Mouse (Mus musculus) hindbrain, postnatal 0 days (tissue): Measurements from ENCODE around the gene Col13a1. TPM values are rescaled to one million over a fixed set of nuclear protein-coding genes. Genes with fewer than 3 reads are reported as not detected.

Experiments used
- ATAC-seq: fragments of 200-750 bp; cut with Nextera tagmentation; 2 replicates; pipeline ENCODE4 v1.8.0; 2017; ENCODE audit warnings: mild to moderate bottlenecking, moderate TSS enrichment, moderate library complexity
- DNase-seq: peaks from one replicate; pipeline ENCODE4 v3.0.0-alpha.2; 2015; ENCODE audit warnings: low spot score
- H3K27ac ChIP-seq: fragments of 300-500 bp; sonication (generic); 2 replicates; pipeline ENCODE4 v1.5.1; 2014; ENCODE audit warnings: mild to moderate bottlenecking
- H3K27me3 ChIP-seq: fragments of 300-500 bp; sonication (generic); 2 replicates; pipeline ENCODE4 v1.6.1; 2014; ENCODE audit warnings: low read length, mixed read lengths; ENCODE audit not compliant: insufficient read depth
- H3K36me3 ChIP-seq: fragments of 300-500 bp; sonication (generic); 2 replicates; pipeline ENCODE4 v1.6.1; 2014; ENCODE audit warnings: low read length, mixed read lengths; ENCODE audit not compliant: insufficient read depth
- H3K4me1 ChIP-seq: fragments of 300-500 bp; sonication (generic); 2 replicates; pipeline ENCODE4 v1.6.1; 2014; ENCODE audit warnings: antibody characterized with exemption, low read length, mixed read lengths; ENCODE audit not compliant: insufficient read depth
- H3K4me2 ChIP-seq: fragments of 300-500 bp; sonication (generic); 2 replicates; pipeline ENCODE4 v1.6.1; 2014; ENCODE audit warnings: low read depth, mild to moderate bottlenecking, low read length, moderate library complexity, mixed read lengths
- H3K4me3 ChIP-seq: fragments of 300-500 bp; sonication (generic); 2 replicates; pipeline ENCODE4 v1.5.1; 2014; ENCODE audit warnings: low read length
- H3K9ac ChIP-seq: fragments of 300-500 bp; sonication (generic); replicated peaks from 2 replicates; pipeline ENCODE4 v1.6.1; 2014; ENCODE audit warnings: mild to moderate bottlenecking, low read length, moderate library complexity, mixed read lengths
- H3K9me3 ChIP-seq: fragments of 300-500 bp; sonication (generic); 2 replicates; pipeline ENCODE4 v1.6.1; 2016; ENCODE audit warnings: low read length, mixed read lengths
- CTCF ChIP-seq: IDR thresholded peaks from 2 replicates; pipeline ENCODE4 v1.5.1; 2016; ENCODE audit warnings: antibody characterized with exemption, control low read depth, low read depth
- WGBS: fragments of 180-500 bp; shearing (Covaris S2); extraction: QIAGEN DNeasy Blood & Tissue Kit; methylation state at CpG from one replicate; pipeline ENCODE4 v1.1.7; 2014; 5-methylcytosine and 5-hydroxymethylcytosine counted together
- polyA plus RNA-seq: library from polyadenylated mRNA; unstranded; fragments of >200 nt; fragmentation: Nextera tagmentation; extraction: Ambion mirVana; gene quantifications from 2 replicates; pipeline ENCODE4 v1.2.1, GENCODE M21; 2015
- total RNA-seq: library from RNA; depleted of rRNA; stranded (reverse); fragments of >200 nt; gene quantifications from 2 replicates; pipeline ENCODE4 v1.2.3, GENCODE M21; 2014

The Col13a1 gene
- total and polyA plus RNA-seq, 2 experiments from 2014 or later: 1.6 to 4.2 TPM

DNA sequence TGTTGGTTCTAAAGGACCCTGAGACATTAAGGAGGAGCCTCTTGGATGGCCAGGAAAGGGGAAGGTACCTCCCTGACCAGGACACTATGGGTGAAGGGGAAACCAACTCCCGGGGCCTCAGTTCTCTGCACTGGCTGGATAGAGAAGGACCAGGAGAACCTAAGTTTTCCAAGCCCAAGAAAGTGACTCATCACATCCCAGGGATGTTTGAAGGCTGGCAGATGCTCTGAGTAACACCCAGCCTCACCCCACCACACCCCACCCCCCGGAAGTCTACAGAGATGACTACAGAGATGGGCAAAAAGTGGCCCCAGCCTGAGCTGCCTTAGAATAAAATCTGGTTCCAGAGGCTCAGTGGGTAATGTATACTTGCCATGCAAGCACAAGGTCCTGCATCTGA lies 34.5 kb downstream of the Col13a1 start:
- Histone ChIP-seq H3K4me2 (no peak overlapping the region), H3K9me3 (no peaks in the 10 kb centered on the region), H3K27me3 (no peaks in the 10 kb centered on the region), H3K9ac (no peak overlapping the region), H3K36me3 (no peaks in the 10 kb centered on the region), H3K27ac (no peak overlapping the region), H3K4me3 (no peak overlapping the region), H3K4me1 (peaks cover 4% of the 10 kb centered on the region)
- DNase-seq: no peak
- ATAC-seq: no peak
- 79% methylated on average over 2 of the region's 2 CpGs for WGBS
- no peak for TF ChIP-seq CTCF

DNA sequence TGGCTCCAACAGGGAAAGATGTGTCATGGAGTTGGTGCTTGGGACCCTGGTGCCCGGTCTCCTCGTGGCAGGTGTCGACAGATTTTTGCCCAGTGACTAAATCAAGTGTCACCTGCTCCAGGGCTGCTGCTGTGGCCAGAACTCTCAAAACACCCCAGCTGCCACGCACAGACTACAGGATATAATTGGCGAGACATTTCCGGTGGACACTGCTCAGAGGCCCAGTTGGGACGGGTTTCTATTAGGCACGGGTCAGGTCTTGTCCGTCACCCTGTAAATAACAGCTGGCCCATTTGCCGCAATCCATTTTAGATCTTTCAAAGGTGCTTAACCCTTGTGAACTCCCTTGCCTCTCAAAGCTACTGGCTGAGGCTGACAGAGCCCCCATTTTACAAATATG lies 35.4 kb downstream of the Col13a1 start:
- H3K4me2 ChIP-seq: no peak overlapping the region
- H3K36me3 ChIP-seq: no peaks in the 10 kb centered on the region
- no peak for DNase-seq
- H3K27ac ChIP-seq: no peak overlapping the region
- H3K9ac ChIP-seq: no peak overlapping the region
- H3K9me3 ChIP-seq: no peaks in the 10 kb centered on the region
- no peak for TF ChIP-seq CTCF
- no peaks in the 10 kb centered on the region for H3K27me3 ChIP-seq
- no peak for ATAC-seq
- 61% methylated on average over 10 of the region's 10 CpGs for WGBS
- H3K4me3 ChIP-seq: no peak overlapping the region
- no peaks in the 10 kb centered on the region for H3K4me1 ChIP-seq

DNA sequence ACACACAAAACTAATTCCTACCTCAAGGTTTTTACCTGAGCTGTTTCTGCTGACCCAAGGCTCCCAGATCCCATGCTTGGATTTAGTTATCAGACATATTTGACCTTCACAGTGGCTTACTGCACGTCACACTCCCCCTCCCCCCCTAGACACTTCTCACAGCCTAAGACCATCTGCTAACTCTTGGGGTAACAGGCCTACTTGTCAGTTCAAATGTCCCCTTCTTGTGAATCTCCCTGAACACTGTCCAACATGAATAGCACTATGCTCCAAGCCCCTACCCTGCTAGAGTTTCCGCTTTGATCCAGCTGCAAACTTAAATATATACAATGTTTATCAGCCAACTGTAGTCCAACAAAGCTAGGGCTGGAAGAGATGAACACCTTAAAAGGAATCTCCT lies 36.2 kb downstream of the Col13a1 start:
- no peak overlapping the region for H3K27ac ChIP-seq
- DNase-seq (no peak), ATAC-seq (no peak)
- no peak for TF ChIP-seq CTCF
- no peak overlapping the region for H3K4me2 ChIP-seq
- H3K4me3 ChIP-seq: no peak overlapping the region
- 74% methylated on average over 2 of the region's 2 CpGs for WGBS
- H3K4me1 ChIP-seq: no peaks in the 10 kb centered on the region
- no peak overlapping the region for H3K9ac ChIP-seq
- H3K36me3 ChIP-seq: no peaks in the 10 kb centered on the region
- no peaks in the 10 kb centered on the region for H3K9me3 ChIP-seq
- H3K27me3 ChIP-seq: no peaks in the 10 kb centered on the region

DNA sequence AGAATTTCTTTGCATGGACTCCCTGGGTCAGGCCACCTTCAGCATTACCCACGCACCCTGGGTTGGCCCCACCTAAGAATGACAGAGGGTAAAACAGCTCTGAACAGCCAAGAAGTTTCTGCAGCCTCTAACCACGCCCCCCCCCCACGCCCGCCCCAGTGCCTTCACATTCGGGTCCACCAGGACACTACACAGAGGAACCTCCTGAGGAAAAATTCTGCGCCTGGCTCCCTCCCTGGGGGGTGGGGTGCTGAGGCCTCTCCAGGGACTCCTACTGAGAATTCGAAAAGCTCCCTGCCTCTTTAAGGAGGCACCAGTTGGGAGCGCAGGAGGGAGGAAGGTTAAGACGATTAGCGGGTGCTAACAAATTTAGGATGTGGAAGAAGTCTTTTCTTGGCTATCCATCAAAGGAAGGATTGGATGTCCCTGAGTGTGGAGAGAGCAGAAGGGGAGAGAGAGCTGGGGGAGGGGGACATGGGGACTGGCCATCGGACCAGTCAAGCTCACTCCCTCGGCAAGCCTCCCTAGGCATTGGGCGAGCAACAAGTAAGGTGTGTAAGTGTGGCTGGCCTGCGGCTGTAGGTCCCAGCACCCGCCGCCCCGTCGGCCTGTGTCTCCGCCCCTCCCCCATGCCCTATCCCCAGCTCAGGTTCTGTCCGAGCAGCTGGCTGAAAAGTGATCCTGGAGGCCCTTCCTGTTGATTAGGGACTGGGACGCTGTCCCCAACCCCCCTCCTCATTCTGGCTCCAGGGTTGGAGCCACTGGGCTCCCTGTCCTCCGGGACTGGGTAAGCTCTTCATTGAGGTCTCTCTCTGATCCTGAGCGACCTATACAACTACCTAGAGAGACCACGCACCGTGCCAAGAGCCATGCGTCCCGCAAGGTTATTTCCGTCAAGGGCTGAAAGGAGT lies 42.4 kb downstream of the Col13a1 start:
- no peaks in the 10 kb centered on the region for H3K9me3 ChIP-seq
- WGBS: 1% methylated on average over 28 of the region's 28 CpGs
- no peak overlapping the region for H3K4me3 ChIP-seq
- H3K27ac ChIP-seq: no peak overlapping the region
- DNase-seq (no peak), ATAC-seq (peak; percentile 31; the same call in 1 of the 2 replicates)
- H3K4me1 ChIP-seq: peaks cover 9% of the 10 kb centered on the region; the same call in 1 of the 2 replicates
- no peak overlapping the region for H3K9ac ChIP-seq
- peaks cover 3% of the 10 kb centered on the region; the same call in 1 of the 2 replicates for H3K27me3 ChIP-seq
- TF ChIP-seq CTCF: no peak
- peak overlapping the region; percentile 35 for H3K4me2 ChIP-seq
- H3K36me3 ChIP-seq: no peaks in the 10 kb centered on the region

DNA sequence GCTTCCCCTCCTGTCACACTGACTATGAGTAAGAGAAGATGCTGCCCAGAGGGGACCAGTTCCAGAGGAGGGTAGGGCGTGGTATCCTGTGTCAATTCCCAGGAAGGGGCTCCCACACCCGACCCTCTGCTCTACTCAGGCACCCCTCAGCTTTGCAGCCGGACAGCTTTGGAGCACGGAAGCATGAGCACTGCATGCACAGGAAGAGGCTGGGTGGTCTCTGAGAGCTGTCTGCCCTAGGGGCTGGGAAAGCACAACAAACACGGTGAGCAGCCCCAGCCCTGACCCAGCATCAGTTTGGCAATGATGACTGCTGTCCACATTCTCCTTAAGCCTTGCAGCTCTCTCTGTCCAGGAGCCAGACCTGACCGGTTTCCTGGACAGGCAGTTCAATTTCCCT lies 47.2 kb downstream of the Col13a1 start:
- 63% methylated on average over 6 of the region's 6 CpGs for WGBS
- Histone ChIP-seq H3K4me1 (peaks cover 13% of the 10 kb centered on the region), H3K9me3 (no peaks in the 10 kb centered on the region), H3K4me3 (no peak overlapping the region), H3K27ac (no peak overlapping the region), H3K4me2 (no peak overlapping the region), H3K9ac (no peak overlapping the region), H3K27me3 (no peaks in the 10 kb centered on the region), H3K36me3 (no peaks in the 10 kb centered on the region)
- no peak for DNase-seq
- no peak for ATAC-seq
- no peak for TF ChIP-seq CTCF

DNA sequence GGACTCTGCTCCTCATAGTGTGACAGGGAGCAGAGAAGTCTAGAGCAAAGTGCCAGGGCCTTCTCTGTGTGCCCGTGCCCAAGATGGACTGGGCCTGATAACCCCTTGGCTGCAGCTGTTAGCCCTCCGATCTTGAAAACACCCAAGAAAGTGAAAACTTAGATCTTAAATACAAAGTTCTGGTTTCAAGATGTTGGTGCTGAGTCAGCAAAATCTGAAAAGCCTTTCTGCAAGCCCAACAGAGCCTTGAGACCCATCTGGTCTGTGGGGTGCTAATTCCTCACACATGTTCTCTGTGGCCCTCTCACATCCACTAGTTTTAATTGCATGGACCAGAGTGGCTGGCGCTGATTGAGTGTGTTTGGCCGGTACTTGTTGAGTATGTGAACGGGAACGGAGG lies 49.0 kb downstream of the Col13a1 start:
- H3K4me3 ChIP-seq: no peak overlapping the region
- H3K4me1 ChIP-seq: peaks cover 6% of the 10 kb centered on the region; the same call in 1 of the 2 replicates
- no peak overlapping the region for H3K9ac ChIP-seq
- ATAC-seq (no peak), DNase-seq (no peak)
- no peak overlapping the region for H3K27ac ChIP-seq
- H3K4me2 ChIP-seq: no peak overlapping the region
- H3K36me3 ChIP-seq: no peaks in the 10 kb centered on the region
- H3K27me3 ChIP-seq: no peaks in the 10 kb centered on the region
- WGBS: 80% methylated on average over 6 of the region's 6 CpGs
- no peaks in the 10 kb centered on the region for H3K9me3 ChIP-seq
- no peak for TF ChIP-seq CTCF
